Mouse (Mus musculus): Measurements from ENCODE around the gene Phldb3.
"Not testable (repeated sequence)": the region's sequence is repeated elsewhere in the genome, so short reads cannot be mapped to it uniquely, and the experiment has no call there.

Phldb3 gene

DNA sequence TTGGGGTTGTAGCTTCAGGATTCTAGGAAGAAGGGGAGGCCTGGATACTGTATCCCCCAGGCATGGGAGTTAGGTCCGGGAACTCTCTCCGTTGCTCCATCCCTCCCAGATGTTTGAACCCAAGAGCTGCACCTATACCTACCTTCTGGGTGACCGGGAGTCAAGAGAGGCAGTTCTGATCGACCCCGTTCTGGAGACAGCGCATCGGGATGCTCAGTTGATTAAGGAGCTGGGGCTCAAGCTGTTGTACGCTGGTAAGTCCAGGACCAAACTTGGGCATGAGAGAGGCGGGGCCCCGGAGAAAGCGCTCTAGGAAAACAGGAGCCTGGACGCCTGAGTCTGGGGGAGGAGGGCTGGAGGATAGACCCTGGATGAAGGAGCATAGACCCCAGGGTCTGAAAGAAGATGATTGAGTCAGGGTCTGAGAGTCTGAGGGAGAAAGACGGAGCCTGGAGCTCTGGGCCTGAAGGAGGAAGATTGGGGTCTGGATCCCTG is 16.2 kb upstream of the Phldb3 start:
- no peak for DNase-seq (ENCODE audit: low read depth, low spot score)

DNA sequence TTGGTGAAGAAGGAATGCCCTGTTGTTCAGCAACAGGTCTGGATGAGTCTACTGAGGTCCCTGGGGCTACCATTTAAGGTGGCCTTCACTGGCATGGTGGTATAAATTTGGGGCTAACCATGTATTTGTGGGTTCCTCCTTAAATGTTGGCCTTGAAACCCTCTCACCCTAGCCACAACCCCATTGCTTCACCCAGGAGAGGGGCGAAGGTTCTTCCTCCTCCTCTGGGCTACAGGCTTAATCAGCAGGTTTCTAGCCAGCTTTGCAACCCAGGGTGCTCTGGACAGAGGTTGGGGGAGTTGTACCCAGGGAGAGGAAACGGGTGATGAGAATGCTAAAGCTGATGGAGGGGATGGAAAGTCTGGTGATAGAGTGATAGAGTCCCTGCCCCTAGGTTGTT is 15.1 kb upstream of the Phldb3 start:
- DNase-seq (ENCODE audit: low read depth, low spot score): no peak

DNA sequence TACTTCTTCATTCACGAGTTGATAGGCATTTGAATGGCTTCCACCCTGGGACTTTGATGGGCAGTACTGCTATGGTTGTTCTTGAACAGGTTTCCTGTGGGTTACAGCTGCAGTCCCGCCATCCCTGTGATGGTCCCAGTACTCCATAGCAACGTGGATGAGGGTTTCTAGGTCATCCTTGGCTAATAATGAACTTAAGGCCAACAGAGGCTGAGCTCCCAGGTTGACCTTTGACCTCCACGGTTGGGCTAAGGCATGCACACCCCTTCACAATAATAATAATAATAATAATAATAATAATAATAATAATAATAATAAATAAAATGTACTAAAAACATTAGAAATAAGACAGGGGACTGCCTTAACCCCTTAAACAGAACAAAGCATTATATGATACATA is 12.4 kb upstream of the Phldb3 start:
- no peak for DNase-seq (ENCODE audit: low read depth, low spot score)

DNA sequence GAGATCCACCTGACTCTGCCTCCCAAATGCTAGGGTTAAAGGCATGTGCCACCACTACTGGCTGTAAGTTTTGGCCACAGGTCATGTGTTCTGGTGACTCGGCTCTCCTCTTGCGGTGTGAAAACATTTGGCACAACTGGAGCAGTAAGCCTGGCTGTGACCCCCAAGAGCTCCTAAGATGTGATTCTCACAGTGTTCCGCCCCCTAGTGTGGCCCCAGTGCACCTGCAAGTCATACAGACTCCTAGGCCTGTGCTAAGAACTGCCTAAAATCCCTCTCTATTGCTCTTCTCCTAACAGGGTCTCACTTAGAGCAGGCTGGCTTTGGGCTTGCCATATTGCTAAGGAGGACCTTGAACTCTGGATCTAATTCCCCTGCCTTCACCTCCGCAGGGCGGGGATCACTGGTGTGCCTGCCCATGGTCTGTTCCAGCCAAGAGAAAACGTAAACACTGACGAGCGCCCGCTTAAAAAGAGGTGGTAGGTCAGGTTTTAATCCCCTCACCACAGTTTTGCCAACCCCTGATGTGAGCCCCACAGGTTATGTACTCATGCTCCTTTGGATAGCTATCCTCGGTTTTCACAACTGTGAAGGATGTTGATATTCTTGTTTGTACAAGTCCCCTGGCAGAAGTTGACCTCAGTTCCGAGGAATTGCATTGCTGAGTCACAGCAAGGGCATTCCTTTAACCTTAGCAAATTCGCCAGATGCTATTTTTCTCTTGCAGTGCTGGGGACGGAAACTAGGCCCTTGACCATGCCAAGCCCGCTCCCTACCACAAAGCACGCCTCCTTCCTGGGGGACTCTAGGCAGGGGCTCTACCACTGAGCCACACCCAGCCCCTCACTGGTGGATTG is 11.1 kb upstream of the Phldb3 start:
- DNase-seq (ENCODE audit: low read depth, low spot score): no peak

DNA sequence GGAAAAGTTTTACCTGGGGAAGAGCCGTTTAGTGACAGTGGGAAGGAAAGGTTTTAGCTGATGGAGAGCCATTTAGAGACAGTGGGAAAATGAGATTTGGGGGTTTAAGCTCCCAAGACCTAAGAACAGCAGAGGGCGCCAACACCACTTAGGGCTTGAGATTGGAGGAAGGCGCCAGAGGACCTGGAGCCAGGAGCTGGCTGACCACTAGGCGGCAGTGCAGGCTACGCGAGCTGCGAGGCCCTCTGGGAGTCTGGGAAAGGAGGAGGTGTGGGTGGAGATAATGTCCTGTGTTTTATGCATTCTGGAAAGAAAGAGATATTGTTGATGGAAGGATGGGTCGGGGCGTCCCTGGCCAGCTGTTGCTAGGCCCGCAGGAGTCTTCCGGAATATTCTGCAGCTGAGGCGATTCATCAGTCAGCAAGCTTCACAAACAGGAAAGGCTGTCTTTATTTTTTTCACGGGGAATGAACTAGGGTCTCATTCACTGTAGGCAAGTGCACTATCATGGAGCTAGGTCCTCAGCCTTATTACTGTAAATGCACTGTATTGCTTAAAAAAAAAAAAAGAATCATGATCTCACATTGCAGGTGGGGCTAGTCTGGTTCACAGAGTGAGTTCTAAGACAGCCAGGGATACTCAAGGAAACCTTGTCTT is 9.5 kb upstream of the Phldb3 start:
- DNase-seq (ENCODE audit: low read depth, low spot score): peak; percentile 93

DNA sequence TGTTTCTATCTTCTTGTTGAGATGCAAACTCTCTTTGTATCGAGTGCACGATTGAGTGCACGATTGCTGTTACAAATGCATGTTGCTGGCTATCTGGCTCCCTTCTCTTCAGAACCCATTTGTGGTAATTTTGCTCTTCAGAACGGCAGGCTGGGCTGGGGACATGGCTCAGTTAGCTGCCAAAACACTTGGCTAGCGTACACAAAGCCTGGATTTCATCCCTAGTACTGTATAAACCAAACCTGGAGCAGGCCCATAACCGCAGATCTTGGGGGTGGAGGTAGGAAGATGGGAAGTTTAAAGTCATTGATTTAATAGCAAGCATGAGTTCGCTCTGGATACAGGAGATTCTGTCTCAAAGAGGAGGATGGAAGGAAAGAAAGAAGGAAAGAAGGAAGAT is 5.0 kb upstream of the Phldb3 start:
- no peak for DNase-seq (ENCODE audit: low read depth, low spot score)

DNA sequence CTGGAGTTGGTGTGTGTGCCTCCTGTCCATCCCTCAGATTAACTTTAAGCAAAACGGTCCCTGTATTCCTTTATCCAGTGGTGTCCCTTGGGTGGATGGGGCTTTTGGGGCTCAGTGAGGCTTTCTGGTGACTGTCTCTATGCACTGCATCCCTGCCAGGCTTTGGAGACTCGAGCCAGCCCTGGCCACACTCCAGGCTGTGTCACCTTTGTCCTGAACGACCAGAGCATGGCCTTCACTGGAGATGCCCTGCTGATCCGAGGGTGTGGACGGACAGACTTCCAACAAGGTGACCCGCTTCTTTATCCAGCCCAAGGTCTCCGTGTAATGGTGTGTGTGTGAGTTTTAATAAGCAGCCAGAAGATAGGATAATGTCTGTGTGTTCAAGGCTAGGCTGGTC is 4.5 kb upstream of the Phldb3 start:
- DNase-seq (ENCODE audit: low read depth, low spot score): no peak

DNA sequence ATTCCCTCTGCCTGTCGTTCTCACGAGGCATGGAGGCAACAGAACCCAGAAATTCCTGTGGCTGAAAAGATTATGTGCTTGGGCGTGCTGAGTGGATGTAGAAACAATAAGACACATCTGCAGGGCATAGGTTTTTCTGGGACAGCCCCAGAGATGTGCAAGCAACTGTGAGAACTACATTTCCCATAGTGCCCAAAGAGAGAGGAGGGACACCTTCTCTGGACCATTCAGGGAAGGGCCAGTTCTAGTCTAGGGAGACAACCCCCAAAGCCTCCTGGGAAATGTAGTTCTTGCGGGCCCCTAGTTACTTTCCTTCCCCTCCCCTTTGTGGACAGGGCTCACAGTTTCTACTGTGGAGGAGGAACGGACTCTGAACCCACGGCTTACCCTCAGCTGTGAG is 2.5 kb upstream of the Phldb3 start:
- DNase-seq (ENCODE audit: low read depth, low spot score): peak; percentile 52

DNA sequence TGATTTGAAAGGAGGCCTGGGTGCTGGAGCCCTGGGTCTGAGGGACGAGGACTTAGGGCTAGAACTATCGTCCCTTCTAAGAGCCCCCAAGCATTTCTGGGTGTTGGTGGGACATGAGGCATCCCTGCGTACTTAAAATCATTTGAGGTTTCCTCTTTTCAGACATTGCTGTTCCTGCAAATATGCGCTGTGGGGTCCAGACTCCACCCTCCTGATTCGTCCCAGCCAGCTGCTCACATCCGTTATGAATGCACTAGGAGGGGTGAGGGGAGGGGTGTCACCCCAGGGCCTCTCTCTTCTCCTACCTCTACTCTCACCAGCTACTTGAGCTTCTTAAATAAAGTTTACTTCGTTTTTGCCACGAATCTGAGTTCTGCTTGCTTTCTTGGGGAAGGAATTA is 2.0 kb upstream of the Phldb3 start:
- DNase-seq (ENCODE audit: low read depth, low spot score): no peak

DNA sequence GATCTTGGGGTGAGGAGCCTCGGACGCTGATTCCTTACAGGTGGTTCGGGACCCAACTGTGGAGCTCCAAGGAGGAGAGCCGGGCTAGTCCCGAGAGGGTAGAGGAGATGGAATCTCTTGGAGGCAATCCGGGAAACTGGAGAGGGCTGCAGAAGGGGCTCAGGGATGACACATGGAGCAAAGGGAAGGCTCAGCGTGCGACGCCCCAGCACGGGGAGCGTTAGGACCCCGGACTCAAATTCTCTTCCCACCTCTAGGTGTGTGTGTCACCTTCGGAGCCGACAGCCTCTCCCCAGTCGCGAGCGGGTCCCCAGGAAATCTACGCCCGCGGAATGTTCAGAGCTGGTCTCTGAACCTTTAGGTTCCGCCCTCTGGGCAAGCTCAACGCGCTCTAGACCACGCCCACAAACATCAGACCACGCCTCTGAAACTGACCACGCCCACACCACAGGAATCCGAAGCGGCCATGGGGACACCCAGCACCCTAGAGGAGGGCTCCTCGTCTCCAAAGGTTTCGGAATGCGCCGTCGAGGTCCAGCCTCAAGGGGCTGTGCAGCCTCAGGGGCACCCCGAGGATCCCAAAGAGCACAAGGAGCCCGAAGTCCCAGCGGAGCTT is 424 bp downstream of the Phldb3 start:
- DNase-seq (ENCODE audit: low read depth, low spot score): peak; percentile 75

DNA sequence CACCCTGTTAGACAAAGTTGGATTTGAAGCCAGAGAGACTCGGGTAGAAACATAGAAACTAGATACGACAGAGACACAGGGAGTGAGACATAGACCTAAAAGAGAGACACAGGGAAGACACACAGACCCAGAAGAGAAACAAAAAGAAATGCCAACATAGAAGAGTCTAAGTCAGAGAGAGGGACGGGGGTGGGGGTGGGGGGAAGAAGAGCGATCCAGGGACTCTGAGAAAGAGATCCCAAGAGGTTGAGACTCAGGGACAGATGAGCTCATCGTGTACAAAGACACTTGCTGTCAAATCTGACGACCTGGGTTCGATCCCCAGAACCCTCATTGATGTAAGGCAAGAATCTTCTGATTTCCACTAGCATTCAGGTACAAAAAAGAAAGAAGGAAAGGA is 1.1 kb downstream of the Phldb3 start:
- DNase-seq (ENCODE audit: low read depth, low spot score): no peak

DNA sequence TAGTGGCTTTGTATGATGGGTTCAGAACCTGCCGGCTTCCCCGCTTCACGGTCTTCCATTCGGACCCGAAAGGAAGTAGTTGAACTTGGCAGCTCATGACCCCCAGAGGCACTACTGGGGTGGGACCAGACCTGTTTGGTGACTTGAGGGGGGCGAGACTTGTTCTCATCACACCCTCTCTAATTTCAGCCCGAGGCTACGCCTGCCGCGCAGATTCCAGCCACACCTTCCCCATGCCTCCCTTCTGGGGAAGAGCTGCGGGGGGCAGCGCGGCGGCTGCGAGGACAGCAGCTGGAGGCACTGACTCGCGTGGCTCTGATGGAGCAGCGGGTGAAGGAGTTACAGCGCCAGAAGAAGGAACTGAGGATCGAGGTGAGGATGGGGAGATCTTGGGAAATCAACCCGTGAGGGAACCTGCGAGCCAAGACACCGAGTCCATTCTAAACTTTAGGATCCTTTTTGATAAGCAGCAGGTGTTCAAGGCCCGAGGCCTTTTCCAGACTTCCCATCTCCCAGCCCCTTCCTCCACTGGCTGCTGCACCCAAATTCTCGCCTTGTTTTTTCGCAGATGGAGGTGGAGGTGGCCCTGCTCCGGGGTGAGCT is 1.8 kb downstream of the Phldb3 start:
- no peak for DNase-seq (ENCODE audit: low read depth, low spot score)

DNA sequence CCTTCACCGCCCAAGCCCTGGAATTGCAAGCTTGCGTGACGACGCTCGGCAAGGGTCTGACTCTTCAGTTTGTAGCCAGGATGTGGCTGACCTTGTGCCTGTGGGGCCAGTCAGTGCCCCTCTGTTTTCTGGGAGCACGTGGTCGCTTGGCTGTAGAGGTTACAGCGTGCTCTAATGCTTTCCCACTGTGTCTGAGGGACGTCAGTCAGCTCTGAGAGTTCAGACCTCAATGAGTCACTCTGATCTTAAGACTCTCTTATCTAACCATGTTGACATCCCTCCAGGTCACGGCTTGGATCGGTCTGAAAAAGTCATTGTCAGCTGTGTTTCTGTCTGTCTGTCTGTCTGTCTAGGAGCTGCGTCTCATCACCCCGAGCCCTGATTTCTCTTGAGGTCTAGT is 4.3 kb downstream of the Phldb3 start:
- no peak for DNase-seq (ENCODE audit: low read depth, low spot score)

DNA sequence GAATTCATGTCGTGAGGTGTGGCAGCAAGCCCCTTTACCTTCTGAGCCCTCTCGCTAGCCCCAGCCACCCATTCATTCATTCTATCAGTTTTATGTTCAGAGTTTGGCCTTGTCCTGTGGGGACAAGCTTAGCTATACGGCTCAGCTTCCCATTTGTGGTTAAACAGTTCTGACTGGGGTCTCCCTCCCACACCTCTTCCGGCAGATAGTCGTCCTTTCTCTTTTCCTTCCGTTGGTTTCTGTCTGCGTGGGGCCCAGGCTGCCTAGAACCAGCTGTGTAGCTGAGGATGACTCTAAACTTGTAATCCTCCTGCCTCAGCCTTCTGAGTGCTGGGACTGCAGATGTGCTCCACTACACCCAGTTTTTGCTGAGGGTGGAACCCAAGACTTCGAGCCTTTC is 7.2 kb downstream of the Phldb3 start:
- DNase-seq (ENCODE audit: low read depth, low spot score): no peak

DNA sequence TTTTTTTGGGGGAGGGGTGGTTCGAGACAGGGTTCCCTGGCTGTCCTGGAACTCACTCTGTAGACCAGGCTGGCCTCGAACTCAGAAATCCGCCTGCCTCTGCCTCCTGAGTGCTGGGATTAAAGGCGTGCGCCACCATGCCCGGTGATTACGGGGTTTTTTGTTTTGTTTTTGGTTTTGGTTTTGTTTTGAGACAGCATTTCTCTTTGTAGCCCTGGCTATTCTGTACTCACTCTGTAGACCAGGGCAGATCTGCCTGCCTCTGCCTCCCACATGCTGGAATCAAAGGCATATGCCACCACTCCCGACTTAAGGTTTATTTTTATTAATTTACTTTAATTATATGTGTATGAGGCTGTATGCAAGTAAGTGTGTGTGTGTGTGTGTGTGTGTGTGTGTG is 7.8 kb downstream of the Phldb3 start:
- DNase-seq (ENCODE audit: low read depth, low spot score): not testable (repeated sequence)

DNA sequence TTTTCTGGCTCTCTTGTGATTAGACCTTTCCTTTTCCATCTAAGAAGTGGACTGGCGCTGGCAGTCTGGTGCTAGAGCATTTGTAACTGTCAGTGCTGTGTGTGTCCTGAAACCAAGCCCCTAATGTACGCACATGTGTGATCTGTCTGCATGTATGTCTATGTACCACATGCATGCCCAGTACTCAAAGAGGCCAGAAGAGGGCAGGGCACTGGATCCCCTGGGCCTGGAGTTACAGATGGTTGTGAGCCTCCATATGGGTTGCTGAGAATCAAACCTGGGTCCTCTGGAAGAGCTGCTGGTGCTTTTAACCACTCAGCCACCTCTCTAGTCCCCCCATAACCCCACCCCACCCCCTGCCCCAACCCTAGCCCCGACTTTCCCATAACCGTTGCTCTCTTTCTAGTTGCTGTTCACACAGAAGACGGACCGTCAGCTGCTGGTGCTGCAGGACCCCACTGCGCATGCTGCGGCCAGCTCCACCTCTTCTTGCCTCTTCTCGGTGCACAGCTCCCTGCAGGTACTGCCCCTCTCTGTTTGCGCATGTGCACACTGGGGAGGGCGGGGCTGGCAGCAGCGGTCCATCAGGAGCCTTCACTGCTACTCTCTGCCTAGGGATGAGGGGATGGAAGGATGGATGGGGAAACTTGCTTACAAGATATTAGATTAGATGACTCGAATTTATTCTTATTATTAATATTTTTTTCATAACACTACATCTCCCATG is 9.3 kb downstream of the Phldb3 start:
- no peak for DNase-seq (ENCODE audit: low read depth, low spot score)

DNA sequence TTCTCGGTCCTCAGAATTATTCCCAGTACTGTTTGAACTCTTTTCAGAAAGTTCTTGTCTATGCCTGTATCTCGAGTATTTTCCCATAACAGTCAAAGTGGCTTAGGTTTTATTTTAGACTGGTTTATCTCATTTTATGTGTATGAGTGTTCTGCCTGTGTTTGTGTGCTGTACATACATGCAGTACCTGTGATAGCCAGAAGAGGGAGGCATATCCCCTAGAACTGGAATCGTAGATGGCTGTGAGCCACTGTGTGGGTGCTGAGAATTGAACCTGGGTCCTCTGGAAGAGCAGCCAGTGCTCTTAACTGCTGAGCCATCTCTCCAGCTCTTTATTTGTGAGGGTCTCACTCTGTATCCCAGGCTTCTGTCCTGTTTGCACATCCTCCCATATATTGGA is 10.6 kb downstream of the Phldb3 start:
- DNase-seq (ENCODE audit: low read depth, low spot score): no peak

DNA sequence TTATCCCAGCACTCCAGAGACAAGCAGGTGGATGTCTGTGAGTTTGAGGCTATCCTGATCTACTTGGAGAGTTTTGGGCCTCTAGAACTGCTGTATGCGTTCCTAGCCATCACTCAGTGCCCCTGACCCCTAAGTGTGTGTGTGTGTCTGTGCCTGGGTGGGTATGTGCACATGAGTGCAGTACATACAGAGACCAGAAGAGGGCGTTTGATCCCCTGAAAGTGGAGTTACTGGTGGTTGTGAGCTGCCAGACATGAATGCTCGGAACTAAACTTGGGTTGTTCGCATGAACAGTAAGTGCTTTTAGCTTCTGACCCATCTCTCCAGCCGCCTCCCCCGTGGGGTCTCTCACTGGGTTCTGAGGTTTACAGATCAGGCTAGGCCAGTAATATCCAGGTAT is 12.4 kb downstream of the Phldb3 start:
- no peak for DNase-seq (ENCODE audit: low read depth, low spot score)

DNA sequence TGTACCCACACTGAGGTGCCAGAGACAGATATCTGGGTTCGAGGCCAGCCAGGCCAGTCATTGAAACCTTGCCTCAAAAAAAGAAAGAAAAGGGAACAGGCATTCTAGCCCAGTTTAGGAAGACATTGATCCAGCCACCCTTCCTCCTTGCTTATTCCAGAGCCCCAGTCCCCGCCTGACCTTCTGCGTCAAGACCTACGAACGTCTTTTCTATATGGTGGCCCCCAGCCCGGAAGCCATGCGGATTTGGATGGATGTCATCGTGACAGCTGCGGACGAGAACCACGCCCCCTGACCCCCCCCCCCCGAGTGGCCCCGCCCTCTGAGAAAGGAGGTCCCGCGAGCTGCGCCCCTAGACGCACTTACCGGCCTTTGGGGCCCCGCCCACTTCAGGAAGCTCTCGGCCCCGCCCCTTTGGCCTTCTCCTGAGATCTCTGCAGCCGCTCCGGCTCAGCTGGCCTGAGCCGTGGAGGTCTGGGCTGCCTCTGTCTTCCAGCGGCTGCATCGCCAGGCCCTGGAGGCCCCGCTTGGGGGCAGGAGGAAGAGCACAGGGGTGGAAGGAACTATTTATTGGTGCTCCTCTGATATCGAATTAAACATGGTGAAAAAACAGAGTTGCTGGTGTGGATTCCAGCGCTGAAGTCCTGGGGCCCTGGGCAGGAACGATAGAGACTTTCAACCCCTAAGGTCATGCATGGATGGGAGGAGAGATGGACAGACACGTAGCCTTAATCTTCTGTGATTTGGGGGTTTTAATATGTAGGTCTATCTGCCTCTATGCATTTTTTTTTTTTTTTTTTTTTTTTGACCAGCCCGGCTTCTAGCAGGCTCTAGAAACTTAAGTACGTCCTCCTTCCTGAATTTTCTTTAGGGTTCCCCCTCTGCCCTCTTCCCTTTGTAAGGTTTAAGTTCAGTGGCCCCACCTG is 18.4 kb downstream of the Phldb3 start:
- peak; percentile 72 for DNase-seq (ENCODE audit: low read depth, low spot score)

DNA sequence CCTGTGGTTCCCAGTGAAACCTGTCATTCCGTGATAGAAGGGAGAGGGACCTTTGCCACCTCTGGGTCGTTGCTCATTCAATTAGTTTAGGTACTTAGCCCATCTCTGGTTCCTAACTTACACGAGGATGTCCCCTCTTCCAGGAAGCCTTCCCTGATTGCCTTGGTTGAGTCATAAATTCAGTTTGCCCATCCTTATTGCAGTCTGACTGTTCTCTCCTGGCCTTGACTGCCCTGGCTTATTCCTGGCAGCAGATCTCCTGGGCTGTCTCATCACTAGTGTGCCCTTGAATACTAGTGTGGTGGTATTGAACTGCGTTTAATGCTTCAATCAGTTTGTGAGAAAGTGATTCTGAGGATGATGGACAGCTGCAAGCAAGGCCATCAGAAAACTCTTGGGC is 19.1 kb downstream of the Phldb3 start:
- no peak for DNase-seq (ENCODE audit: low read depth, low spot score)

Measured in retina, postnatal 7 days (tissue).